ENCODE assay signal across 23 mouse cellular contexts in the genomic region with DNA sequence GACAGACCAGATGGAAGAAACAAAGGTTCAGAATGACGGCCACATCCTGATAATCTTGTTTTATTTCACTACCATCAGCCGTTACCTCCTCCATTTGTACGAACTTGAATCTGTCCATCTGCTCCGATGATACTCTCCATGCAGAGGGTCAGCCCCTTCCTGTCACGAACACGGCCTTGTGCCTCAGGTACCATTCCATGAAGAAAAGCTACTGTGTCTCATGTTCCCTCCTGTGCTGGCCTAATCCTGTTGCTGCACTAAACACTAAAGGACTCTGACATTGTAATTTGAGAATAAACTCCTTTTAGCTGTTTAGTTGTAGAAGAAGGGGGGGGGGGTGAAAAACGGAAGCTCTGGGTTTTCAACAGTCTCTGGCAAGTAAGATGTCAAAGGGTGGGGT. TPM values are rescaled to one million over a fixed set of nuclear protein-coding genes. Genes with fewer than 3 reads are reported as not detected.
DNase-seq lines count a peak whose midpoint lies in the region; ATAC-seq and TF ChIP-seq lines count a peak whose summit lies in the region.
"Had no signal": no experiment of that assay in that cellular context is flagged by ENCODE, and none has a peak within 500 bp of the region (broad histone marks: within the 10 kb centered on the region; RNA-seq: fewer than 3 reads in every experiment).

No protein-coding gene starts in this region.

- WGBS in embryonic facial prominence, embryonic 11.5 days: 50% methylated on average over 7 of the region's 7 CpGs
- WGBS in embryonic facial prominence, embryonic 10.5 days: 68% methylated on average over 7 of the region's 7 CpGs
- 72% methylated on average over 7 of the region's 7 CpGs for WGBS in limb, embryonic 11.5 days
- WGBS in limb, embryonic 10.5 days: 82% methylated on average over 7 of the region's 7 CpGs
- WGBS in embryonic facial prominence, embryonic 14.5 days: 59% methylated on average over 7 of the region's 7 CpGs

- H3K36me3 ChIP-seq in embryonic facial prominence, embryonic 11.5 days (replicated peaks; ENCODE audit: control insufficient read depth, insufficient read depth, low read depth, low read length): no peaks in the 10 kb centered on the region
- H3K36me3 ChIP-seq in embryonic facial prominence, embryonic 10.5 days (replicated peaks): no peaks in the 10 kb centered on the region
- H3K36me3 ChIP-seq in limb, embryonic 11.5 days (ENCODE audit: control insufficient read depth, insufficient read depth, low read length): no peaks in the 10 kb centered on the region
- no peaks in the 10 kb centered on the region for H3K36me3 ChIP-seq in limb, embryonic 10.5 days
- no peaks in the 10 kb centered on the region for H3K36me3 ChIP-seq in embryonic facial prominence, embryonic 14.5 days (ENCODE audit: control insufficient read depth, insufficient read depth, low read length)
- H3K36me3 ChIP-seq: forebrain, embryonic 12.5 days; heart, embryonic 13.5 days; hindbrain, embryonic 12.5 days; intestine, embryonic 15.5 days had no signal

- no peaks in the 10 kb centered on the region for H3K27me3 ChIP-seq in embryonic facial prominence, embryonic 11.5 days (ENCODE audit: control insufficient read depth, insufficient read depth, low read length)
- H3K27me3 ChIP-seq in embryonic facial prominence, embryonic 10.5 days (replicated peaks; ENCODE audit: low read depth, poor library complexity, severe bottlenecking): no peaks in the 10 kb centered on the region
- no peaks in the 10 kb centered on the region for H3K27me3 ChIP-seq in limb, embryonic 11.5 days (ENCODE audit: control insufficient read depth, insufficient read depth, low read length)
- H3K27me3 ChIP-seq in limb, embryonic 10.5 days (ENCODE audit: low read depth, poor library complexity, severe bottlenecking): no peaks in the 10 kb centered on the region
- no peaks in the 10 kb centered on the region for H3K27me3 ChIP-seq in embryonic facial prominence, embryonic 14.5 days (replicated peaks; ENCODE audit: control insufficient read depth, insufficient read depth, low read length)
- H3K27me3 ChIP-seq: CH12.LX; forebrain, embryonic 12.5 days; heart, embryonic 13.5 days; hindbrain, embryonic 12.5 days; intestine, embryonic 15.5 days; Patski had no signal

- no peak for TF ChIP-seq CTCF in layer of hippocampus, adult 2 months (conservative IDR thresholded peaks at IDR 0.05)

- no peak overlapping the region for H3K27ac ChIP-seq in embryonic facial prominence, embryonic 11.5 days (replicated peaks; ENCODE audit: low read depth, low read length)
- H3K27ac ChIP-seq in embryonic facial prominence, embryonic 10.5 days (replicated peaks): no peak overlapping the region
- H3K27ac ChIP-seq in limb, embryonic 11.5 days (replicated peaks; ENCODE audit: low read depth, low read length): no peak overlapping the region
- H3K27ac ChIP-seq in limb, embryonic 10.5 days: no peak overlapping the region
- no peak overlapping the region for H3K27ac ChIP-seq in embryonic facial prominence, embryonic 14.5 days (replicated peaks; ENCODE audit: low read depth, low read length)
- no peak overlapping the region for H3K27ac ChIP-seq in layer of hippocampus, adult 2 months
- H3K27ac ChIP-seq: forebrain, embryonic 12.5 days; heart, embryonic 13.5 days; hindbrain, embryonic 12.5 days; hindbrain, postnatal 0 days; intestine, embryonic 15.5 days had no signal

- peak; percentile 22 for DNase-seq in embryonic facial prominence, embryonic 11.5 days (ENCODE audit: low spot score)
- no peak for DNase-seq in embryonic facial prominence, embryonic 10.5 days (ENCODE audit: low spot score)
- DNase-seq in limb, embryonic 11.5 days (ENCODE audit: low spot score): no peak
- no peak for DNase-seq in limb, embryonic 10.5 days (ENCODE audit: low spot score)
- no peak for DNase-seq in embryonic facial prominence, embryonic 14.5 days (ENCODE audit: low spot score)
- DNase-seq in layer of hippocampus, adult 2 months (ENCODE audit: low spot score in 2 of 2): no peak
- DNase-seq: adrenal gland, postnatal 14 days; cerebellum, adult 18-20 months; cerebellum, adult 9-11 months; cerebellum, postnatal 36 days; forebrain, postnatal 0 days; gastrocnemius, postnatal 25 days; heart, postnatal 4 days; kidney, adult 18-20 months had no signal

- H3K4me2 ChIP-seq in embryonic facial prominence, embryonic 11.5 days (ENCODE audit: low read depth, low read length): no peak overlapping the region
- H3K4me2 ChIP-seq in limb, embryonic 11.5 days (ENCODE audit: low read depth, severe bottlenecking): no peak overlapping the region
- H3K4me2 ChIP-seq in embryonic facial prominence, embryonic 14.5 days (ENCODE audit: low read depth, low read length): no peak overlapping the region
- H3K4me2 ChIP-seq: forebrain, embryonic 12.5 days; heart, embryonic 13.5 days; hindbrain, embryonic 12.5 days; intestine, embryonic 15.5 days had no signal

- ATAC-seq in embryonic facial prominence, embryonic 11.5 days (replicated peaks; ENCODE audit: insufficient number of reproducible peaks, low FRiP score, low TSS enrichment, low read depth): no peak
- peak; percentile 56 for ATAC-seq in limb, embryonic 11.5 days (ENCODE audit: insufficient number of reproducible peaks, low FRiP score, low TSS enrichment, low read depth)
- peak; percentile 76; the same call in 1 of the 2 replicates for ATAC-seq in embryonic facial prominence, embryonic 14.5 days (ENCODE audit: low read depth)
- ATAC-seq in megakaryocyte progenitor cell, adult 5-6 weeks (replicated peaks; ENCODE audit: poor library complexity): no peak
- ATAC-seq: activated CD4-positive, CD25-positive, alpha-beta regulatory T cell, adult 4 months; forebrain, postnatal 0 days; hindbrain, postnatal 0 days; intestine, embryonic 15.5 days; Patski had no signal

- no peak overlapping the region for H3K4me3 ChIP-seq in embryonic facial prominence, embryonic 11.5 days (ENCODE audit: low read depth, low read length)
- no peak overlapping the region for H3K4me3 ChIP-seq in embryonic facial prominence, embryonic 10.5 days
- H3K4me3 ChIP-seq in limb, embryonic 11.5 days (ENCODE audit: low read depth, low read length): no peak overlapping the region
- H3K4me3 ChIP-seq in limb, embryonic 10.5 days: no peak overlapping the region
- no peak overlapping the region for H3K4me3 ChIP-seq in embryonic facial prominence, embryonic 14.5 days (ENCODE audit: low read depth, low read length)
- no peak overlapping the region for H3K4me3 ChIP-seq in layer of hippocampus, adult 2 months
- H3K4me3 ChIP-seq: forebrain, embryonic 12.5 days; heart, embryonic 13.5 days; hindbrain, embryonic 12.5 days; intestine, embryonic 15.5 days had no signal

- no peak overlapping the region for H3K9ac ChIP-seq in embryonic facial prominence, embryonic 11.5 days (replicated peaks; ENCODE audit: low read length)
- no peak overlapping the region for H3K9ac ChIP-seq in limb, embryonic 11.5 days (ENCODE audit: low read length)
- H3K9ac ChIP-seq in embryonic facial prominence, embryonic 14.5 days (ENCODE audit: low read depth, low read length): no peak overlapping the region
- H3K9ac ChIP-seq: forebrain, embryonic 12.5 days; forebrain, postnatal 0 days; heart, embryonic 13.5 days; hindbrain, embryonic 12.5 days; intestine, embryonic 15.5 days had no signal

- no peaks in the 10 kb centered on the region for H3K9me3 ChIP-seq in embryonic facial prominence, embryonic 11.5 days (replicated peaks; ENCODE audit: control insufficient read depth, low read length)
- H3K9me3 ChIP-seq in embryonic facial prominence, embryonic 10.5 days: no peaks in the 10 kb centered on the region
- H3K9me3 ChIP-seq in limb, embryonic 11.5 days (ENCODE audit: control insufficient read depth, low read length): no peaks in the 10 kb centered on the region
- no peaks in the 10 kb centered on the region for H3K9me3 ChIP-seq in limb, embryonic 10.5 days (replicated peaks)
- no peaks in the 10 kb centered on the region for H3K9me3 ChIP-seq in embryonic facial prominence, embryonic 14.5 days (ENCODE audit: control insufficient read depth, low read length)
- H3K9me3 ChIP-seq: forebrain, embryonic 12.5 days; heart, embryonic 13.5 days; hindbrain, embryonic 12.5 days; intestine, embryonic 15.5 days had no signal

- no peaks in the 10 kb centered on the region for H3K4me1 ChIP-seq in embryonic facial prominence, embryonic 11.5 days (ENCODE audit: control insufficient read depth, insufficient read depth, low read length)
- peaks cover 13% of the 10 kb centered on the region for H3K4me1 ChIP-seq in embryonic facial prominence, embryonic 10.5 days
- H3K4me1 ChIP-seq in limb, embryonic 11.5 days (ENCODE audit: control insufficient read depth, insufficient read depth, low read length): no peaks in the 10 kb centered on the region
- H3K4me1 ChIP-seq in limb, embryonic 10.5 days: peaks cover 23% of the 10 kb centered on the region
- no peaks in the 10 kb centered on the region for H3K4me1 ChIP-seq in embryonic facial prominence, embryonic 14.5 days (ENCODE audit: control insufficient read depth, insufficient read depth, low read length)
- H3K4me1 ChIP-seq: intestine, embryonic 15.5 days had no signal

RNA-seq across cellular contexts. Expression of a gene that starts 33.8 kb away (rescaled TPM):
- polyA plus RNA-seq in embryonic facial prominence, embryonic 11.5 days (2014; fragmentation: Nextera tagmentation; extraction: Ambion mirVana): 17.3 and 18.8 TPM in 2 replicates
- polyA plus RNA-seq in embryonic facial prominence, embryonic 10.5 days (2016; fragmentation: Nextera tagmentation; extraction: Ambion mirVana): 10.4 and 13.1 TPM in 2 replicates
- 17.7 and 18.3 TPM in 2 replicates for polyA plus RNA-seq in limb, embryonic 11.5 days (2014; fragmentation: Nextera tagmentation; extraction: Ambion mirVana)
- polyA plus RNA-seq in limb, embryonic 10.5 days (2016; fragmentation: Nextera tagmentation; extraction: Ambion mirVana): 11.1 and 14.7 TPM in 2 replicates
- polyA plus RNA-seq in embryonic facial prominence, embryonic 14.5 days (2014; fragmentation: Nextera tagmentation; extraction: Ambion mirVana): 19.8 and 21.9 TPM in 2 replicates
- total RNA-seq in layer of hippocampus, adult 2 months (2021): 10 to 100 TPM; 34.6 to 37.6 TPM
- 148 and 167 TPM in 2 replicates for total RNA-seq in megakaryocyte progenitor cell, adult 5-6 weeks (2015)
- 89.5 and 104 TPM in 2 replicates for total RNA-seq in megakaryocyte progenitor cell, adult 5-6 weeks (2017)
- total RNA-seq: CH12.LX had no signal

Comparison
In these comparisons a context has a peak if more than half of its experiments do, and no peak if none do; other contexts are left out.
1. ATAC-seq: peak in limb, embryonic 11.5 days (single experiment) and embryonic facial prominence, embryonic 14.5 days (single experiment); none in embryonic facial prominence, embryonic 11.5 days (single experiment) and megakaryocyte progenitor cell, adult 5-6 weeks (single experiment).